Mouse (Mus musculus) ES-CJ7 (cell line): ENCODE results near the gene Nfib.

Source experiments
- DNase-seq: peaks from one replicate; pipeline ENCODE4 v3.0.0; 2011; ENCODE audit warnings: low read depth, low spot score

Nfib gene

DNA sequence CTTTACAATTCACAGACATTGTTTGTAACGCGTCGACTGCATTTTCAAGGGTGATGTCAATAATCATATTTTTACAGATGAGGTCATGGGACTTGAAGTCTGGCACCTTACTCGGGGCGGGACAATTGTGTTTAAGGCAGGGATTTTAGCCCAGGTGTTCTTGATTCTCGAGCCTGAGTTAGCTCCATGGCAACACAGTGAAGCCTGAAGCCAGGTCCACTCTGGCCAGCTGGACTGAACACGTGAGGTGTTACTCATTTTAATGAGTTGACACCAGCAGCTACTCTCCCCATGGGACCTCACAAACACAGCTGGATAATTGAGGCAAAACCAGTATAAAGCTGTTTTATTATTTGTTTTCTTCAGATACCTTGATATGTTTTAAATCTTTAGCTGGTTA, 71.2 kb downstream of the Nfib start:
- no peak for DNase-seq

DNA sequence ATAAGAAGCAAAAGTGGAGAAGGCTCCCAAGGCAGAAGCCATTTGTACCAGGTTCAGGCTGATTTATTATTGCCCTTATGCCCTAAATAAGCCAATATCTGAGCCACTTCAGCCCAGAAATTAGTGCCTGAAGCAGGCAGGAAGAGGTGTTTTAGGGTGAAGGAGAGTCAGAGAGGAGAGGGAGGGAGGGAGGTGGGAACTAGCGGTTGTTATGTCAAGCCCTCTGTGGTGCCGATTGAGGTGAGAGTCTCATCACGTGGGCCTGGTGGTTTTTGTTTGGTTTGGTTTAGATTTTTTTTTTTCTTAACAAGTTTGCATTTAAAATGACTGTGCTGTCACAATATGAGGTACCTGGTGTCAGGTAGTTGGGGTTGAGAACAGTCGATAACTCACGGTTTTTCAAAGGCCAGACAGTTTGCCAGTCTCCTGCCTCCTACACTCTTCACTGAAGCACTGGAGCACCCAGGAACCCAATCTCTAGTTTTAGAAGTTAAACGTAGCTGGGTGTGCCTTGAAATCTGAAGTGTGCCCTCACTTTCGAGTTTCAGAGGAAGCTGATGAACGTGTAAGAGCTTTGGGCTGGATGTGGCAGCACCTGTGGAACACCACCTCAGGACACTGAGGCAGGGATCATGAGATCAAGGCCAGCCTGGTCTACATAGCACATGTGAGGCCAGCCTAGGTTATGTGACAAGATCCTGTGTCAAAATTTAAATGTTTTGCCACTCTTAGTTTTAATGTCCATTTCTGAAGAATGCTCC, 81.1 kb downstream of the Nfib start:
- DNase-seq, result no peak

DNA sequence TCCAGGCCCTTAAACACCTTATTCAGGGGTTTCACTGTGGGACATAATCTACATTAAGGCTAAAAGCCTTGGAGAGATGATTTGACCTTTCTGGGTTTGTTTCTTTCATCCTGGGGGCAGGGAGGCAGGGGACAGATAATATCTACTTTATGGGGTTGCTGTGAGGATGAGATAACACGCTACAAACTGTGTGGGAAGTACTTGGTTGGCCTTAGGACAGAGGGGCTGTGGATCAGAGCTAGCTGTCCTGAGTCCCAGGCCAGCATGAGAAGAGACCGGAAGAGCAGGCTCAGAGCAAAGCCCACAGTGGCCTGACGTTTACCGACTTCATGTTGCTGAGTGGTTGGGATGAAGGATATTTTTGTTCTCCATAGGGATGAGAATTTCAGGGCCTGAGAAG, 81.7 kb downstream of the Nfib start:
- no peak for DNase-seq

DNA sequence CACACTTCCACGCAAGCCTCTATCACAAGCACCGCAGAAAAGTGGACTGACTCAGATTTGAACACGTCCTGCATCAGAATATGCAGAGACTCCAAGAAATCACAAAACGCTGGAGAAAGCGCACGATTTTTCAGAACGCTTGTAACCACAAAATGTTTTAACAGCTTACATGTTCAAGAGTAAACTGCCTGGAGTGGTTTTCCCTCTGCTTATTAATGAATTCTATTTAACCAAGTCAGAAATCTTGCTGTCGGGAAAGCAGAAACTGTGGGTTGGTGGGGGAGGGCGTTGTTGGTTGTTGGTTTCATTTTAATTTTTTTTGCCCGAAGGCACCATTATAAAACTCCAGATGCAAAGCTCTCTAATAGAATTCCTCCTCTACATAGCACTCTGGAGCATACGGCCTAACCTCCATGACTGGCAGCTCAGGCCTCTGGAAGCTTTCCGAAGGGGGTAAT, 82.4 kb downstream of the Nfib start:
- no peak for DNase-seq

DNA sequence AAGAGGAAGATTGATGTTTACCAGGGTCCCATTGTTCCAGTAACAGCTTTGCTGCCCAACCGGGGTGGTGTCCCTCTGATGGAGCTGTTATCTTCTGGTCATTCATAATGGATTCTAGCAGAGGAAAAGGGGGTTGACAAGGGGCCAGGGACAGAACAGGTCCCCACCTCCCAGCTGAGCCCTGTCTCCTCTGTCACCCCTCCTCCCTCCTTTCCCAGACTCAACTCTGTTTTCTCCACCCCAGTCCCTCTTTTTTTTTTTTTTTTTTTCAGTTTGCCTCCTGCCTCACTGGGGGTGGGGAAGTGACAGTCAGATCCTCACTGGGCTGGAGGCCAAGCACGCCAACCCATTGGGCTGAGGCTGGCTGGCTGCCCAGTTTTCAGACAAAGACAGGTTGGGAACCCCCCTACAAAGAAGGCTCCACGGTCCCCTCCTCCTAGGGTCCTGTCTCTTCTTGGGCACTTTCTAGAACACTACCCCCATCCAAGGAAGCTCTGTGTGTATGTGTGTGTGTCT, 83.2 kb downstream of the Nfib start:
- DNase-seq, result no peak

DNA sequence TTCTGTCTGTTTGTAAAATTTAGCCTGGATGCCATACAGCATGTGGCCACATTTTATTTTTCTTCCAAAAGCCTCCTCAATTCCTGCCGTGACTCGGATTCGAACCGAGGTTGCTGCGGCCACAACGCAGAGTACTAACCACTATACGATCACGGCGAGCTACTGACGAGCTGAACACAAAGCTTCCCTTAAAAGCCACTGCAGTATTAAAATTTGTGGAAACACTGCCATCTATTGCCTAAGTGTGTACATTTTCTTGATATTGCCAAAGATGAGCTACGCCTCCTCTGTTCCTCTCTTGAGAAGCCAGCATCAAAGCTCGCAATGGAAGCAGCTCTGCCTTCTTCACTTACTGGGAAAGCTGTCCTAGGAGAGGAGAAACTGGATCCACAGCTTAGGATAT, 86.0 kb downstream of the Nfib start:
- DNase-seq, result peak; percentile 84

DNA sequence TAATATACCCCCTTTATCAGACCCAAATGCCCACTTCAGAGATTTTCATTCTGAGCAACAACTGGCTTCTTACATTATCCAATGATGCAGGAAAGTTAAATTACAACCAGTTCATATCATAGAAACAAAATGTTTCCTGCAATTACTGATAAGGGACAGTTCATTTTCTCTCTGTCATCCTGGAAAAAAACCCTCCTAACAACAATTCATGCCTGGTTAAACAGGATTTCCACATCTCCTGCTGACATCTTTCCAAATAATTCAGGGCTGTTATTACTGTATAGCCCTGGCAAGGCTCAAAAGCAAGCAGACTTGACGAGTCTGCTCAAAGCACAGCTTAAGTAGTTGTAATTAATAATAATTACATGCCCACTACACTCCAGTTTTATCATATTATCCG, 86.5 kb downstream of the Nfib start:
- no peak for DNase-seq

DNA sequence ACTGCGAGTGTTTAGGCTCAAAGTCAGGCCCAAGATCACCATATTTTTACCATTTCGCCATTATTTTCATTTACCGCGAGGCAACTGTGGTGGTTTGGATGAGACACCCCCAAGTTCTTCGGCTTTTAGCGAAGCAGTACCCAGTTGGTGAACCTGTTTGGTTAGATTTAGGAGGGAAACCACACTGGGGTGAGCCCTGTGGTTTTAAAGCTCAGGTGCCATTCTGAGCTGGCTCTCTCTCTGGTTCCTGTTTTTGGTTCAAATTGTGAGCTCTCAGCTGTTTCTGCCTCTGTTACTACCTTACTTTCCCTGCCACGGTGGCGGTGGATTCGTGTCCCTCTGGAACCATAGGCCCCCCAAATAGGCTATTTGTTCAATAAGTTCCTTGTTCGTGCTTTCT, 88.3 kb downstream of the Nfib start:
- no peak for DNase-seq

DNA sequence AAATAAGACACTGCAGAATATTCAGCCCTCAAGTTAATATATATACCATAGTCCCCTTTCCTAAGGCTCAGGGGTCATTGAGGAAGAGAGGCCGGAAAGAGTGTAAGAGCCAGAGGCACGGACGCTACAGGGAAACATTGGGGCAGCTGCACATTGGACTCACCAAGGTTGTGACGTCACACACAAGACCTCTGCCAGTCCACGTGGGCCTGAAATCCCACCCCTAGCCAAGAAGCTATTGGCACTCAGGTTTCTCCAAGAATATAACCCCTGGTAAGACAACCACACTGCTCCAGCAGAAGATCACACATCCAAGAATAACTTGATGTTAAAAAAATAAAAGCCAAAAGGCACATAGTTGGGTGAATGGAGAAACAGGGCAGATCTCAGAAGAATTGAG, 89.8 kb downstream of the Nfib start:
- DNase-seq, result no peak

DNA sequence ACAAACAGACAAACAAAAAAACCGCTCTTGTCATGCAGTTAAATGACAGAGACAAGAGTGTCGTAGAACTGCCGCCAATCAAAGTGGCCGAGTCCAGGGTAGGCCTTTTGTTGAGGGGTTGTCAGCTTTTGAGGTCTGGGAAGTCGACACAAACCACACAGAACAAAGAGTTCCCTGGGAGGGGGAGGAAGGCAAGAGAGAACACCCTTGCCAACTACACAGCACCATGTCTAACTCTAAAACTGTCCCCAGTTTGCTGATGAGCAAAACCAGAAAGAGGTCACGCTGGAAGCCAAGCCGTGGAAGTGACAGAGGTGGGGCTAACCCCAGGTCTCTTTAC, 91.1 kb downstream of the Nfib start:
- DNase-seq, result no peak

DNA sequence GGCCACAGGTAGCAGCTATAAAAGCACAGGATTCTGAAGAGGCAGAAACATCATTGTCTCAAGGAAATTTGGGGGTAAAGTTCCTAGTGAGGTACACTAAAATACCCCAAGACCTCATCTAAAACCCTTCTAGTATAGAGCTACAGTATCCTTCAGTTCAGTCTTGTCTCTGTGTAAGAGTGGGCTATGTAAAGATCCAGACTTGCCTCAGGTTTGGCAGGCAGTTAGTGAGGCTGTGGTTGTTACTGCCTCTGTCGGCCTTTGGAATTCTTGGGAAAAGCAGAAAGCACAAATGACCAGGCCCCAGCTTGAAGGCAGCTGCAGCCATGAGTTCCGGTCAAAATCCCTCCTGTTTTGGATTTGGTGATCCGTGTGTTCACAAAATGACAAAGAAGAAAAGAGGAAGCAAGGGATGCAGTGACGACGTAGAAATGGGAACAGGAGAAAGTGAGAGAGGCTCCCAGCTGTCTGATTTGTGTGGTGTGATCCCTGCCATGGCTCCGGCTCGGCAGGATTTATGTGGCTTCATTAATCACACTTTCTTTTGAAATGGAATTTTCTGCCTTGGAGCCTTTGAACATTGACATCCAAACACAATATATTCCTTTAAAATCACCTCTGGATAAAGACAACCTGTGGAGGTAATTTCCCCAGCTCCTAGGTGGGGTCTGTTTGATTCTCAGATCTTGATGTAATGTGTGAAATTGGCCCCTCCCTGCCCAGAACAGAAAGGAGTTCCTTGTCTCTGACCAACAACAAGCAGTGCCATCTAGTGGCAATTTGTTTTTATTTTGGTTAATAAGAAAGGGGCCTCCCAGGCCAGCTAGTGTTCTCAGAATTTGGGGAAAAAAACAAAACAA, 91.7 kb downstream of the Nfib start:
- DNase-seq, result peak; percentile 67

DNA sequence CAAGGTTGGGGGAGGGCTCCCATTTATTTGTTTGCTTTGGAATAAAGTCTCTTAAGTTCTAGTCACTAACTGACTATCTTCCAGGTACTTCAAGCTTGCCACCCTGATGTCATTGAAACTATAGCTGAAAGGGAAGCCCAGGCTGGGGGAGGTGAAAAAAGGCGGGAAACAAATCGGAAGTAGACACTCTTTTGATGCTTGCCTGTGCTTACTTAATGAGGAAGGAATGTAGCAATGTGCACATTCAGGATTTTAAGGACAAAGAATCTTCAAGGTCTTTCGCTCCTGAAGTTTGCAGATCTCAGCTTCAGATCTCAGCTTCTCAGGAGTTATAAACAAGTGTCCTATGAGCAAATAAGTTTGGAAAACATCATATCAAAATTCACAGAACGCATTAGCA, 95.9 kb downstream of the Nfib start:
- DNase-seq, result peak; percentile 12

DNA sequence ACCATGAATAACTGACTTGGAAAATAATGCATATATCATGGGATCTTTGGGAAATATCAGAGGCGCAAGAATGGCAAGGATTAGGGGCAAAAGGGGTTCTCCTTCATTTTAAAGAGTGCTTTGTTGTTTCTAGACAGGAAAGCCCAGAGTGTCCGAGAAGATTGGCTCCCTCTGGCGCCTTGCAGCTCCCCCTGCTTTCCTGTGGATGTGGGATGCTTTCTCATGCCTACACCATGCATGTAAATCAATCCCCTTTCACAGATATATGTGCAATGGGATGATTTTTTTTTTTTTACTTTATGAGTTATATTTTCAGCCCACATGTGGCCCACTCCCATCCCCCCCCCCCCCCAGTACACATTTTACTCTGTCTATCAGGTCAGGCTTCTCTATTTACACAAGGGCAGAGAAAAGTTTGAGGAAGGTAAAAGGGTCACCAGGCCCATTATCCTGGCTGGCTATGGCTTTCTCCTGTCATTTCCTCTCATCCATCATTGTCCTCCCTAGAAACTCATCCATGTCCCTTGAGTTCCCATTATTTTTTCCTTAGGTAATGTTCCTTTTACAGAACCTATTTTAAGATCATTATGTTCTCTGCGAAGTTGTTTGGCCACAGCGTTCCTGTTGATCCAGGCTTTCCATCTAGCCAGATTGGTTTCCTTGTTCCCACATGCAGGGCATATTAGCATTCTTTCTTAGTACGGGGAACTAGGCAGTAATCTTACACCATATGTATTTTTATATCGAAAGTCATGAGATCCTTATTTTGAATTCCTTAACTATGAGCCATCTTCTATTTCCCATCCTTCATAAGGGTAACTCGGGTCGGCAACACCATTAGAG, 96.6 kb downstream of the Nfib start:
- no peak for DNase-seq

DNA sequence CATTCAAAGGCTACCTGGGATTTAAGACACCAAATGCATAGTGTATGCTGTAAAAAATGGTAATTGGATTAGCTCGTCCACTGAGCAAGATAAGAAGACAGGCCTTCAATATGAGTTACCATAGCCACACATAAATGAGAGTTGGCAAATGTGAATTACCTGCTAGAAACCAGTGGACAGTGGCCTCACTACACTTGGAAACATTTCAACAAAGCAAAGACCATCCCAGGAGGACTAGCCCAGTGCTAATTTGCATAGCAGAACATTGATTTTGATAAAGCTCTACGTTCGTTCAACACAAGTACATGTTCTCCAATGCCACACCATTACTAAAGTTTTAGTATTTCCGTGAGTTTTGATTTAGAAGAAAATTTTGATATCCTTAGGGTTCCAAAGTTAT, 98.3 kb downstream of the Nfib start:
- DNase-seq, result no peak

DNA sequence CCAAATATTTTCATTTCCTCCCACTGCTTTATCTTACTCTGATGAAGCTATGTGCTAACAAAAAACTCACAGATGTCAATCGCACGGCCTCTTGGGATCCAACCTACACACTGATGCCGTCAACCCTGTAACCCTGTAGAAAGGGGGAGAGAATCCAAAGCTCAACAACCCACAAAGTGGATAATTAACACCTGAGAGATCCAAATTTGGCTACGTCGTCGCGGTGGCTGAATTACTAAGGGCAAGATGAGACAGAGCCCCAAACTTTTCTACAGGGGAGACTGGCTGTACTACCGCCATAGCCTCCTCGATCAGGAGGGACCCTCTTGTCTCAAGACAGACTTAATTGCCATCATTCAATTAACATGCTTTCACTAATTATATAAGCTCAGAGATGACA, 99.2 kb downstream of the Nfib start:
- DNase-seq, result no peak

DNA sequence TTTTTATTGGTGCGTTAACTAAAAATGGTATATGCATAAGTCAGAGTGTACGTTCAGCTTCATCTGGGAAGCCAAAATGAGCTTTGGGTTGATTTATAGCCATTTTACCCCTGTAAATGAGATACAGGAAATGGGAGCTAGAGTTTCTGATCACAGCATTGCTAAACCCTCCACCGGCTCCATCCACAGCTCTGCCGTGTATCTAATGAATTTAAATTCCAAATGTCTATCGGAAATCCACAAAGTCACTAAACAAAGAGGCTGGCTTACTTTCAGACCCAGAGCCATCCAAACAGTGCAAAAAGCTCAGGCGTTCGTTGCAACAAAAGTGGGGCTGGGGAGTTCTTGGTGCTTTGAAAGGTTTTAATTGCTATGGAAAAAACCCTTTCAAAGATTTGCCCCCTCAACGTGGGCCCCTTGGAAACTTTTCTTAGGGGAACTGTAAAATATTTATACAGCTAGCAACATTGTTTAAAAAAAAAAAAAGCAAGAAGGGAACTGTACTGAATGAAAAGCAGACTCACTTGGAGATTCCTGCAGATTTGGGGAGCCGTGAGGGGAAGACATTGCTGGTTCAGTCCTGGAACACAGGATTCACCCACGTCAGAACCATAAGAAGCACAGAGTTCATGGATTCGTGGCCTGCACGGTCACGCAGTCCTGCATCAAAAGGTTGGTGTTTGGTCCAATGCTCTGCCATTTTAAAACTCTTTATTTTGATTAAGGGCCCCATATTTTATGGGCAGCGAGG, 100.3 kb downstream of the Nfib start:
- no peak for DNase-seq

DNA sequence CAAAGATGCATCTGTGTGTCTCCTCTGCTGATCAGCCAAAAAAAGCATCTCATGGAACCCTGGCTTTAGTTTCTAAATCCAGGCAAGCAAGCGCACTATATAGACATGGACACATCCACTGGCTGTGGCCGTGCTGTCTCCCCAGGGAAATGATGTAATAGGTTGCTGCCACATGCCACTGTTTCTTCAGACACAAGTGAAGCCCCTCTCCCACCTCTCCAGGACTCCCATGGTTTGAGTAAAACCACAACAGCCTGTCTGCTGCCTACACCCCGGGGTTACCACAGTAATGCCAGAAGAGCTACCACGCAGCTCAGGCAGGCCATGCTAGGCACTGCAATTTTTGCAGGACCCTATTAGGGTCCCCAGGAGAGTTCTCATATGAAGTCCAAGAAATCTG, 101.0 kb downstream of the Nfib start:
- DNase-seq, result no peak

DNA sequence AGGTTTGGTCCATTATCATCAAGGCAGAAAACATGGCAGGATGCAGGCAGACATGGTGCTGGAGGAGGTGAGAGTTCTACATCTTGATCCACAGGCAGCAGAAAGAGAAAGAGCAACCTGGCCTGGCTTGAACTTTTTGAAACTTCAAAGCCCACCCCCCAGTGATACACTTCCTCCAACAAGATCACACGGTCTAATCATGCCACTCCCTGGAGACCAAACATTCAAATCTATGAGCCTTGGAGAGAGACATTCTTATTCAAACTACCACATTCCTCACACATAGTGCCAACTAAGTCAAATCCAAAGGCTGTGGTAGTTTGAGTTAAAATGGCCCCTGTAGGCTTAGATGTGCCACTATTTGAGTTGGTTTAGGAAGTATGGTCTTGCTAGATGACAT, 104.9 kb downstream of the Nfib start:
- DNase-seq, result peak; percentile 21

DNA sequence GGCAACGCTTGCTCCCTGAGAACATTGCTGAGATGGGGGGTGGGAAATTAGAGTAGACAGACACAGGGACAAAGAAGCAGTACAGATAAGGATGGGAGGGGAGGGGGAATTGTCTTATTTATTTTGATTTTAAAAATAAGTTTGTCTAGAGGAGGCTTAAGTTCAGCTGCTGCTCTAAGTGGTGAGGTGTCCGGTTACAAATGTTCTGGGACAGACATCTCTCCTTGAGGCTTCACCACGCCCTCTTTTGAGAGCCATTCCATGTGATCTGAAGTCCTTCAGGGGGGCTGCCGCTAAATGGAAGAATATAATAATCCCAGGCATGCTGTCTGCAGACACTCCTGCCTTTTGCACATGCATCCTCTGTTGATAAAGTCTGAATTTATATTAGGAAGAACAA, 107.1 kb downstream of the Nfib start:
- DNase-seq, result no peak

DNA sequence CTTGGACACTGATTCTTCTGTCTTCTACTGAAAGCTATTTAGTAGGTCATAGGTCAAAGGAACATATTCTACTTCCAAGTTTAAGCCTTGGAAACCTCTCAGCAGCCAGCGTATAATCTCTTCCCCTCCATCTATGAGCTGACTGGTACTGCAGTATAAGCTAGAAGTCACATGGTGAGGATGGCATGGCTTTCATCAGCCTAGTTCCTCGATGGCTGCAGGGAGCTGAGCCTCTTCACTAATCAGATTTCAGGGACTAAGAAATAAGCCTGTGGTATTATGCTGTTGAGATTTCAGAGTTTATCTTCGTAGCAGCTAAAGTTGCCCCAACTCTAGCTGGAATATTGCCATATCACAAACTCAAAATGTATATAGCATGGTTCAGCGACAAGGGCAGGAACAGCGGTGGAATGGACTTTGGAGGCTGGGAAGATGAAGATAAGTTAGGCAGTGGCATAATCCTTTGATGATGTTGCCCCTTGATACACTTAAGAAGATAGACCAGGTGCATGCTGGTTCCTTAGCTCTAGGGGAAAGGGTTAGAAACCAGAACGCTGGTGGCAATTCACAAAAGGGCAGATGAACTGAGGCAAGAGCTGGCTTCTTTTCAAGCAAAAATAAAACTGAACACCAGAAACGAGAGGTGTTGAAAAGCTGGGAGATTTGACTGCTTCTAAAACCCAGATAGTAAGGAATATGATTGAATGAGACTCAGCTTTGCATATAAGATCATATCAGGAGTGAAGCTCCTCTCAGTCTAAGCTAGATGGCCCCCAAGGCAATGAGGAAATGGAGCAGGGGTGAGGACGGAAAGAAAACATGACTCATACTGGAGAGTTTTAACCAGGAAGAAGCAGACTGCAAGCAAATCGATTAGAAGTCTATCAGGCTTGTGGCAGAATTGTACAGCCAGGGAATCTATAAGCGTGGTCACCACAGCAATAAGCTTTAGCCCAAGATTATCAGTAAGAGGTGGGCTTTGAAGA, 111.6 kb downstream of the Nfib start:
- no peak for DNase-seq
